Mouse (Mus musculus): ENCODE results near the gene Bbs10.

Bbs10 gene

GRCm38 (mm10) chr10:111327957-111328356 lies 29.5 kb downstream of the Bbs10 start:
- no peak for DNase-seq (ENCODE audit: low read depth)

- DNase-seq (ENCODE audit: low read depth), result no peak
Observed at GRCm38 (mm10) chr10:111329326-111329725, 30.8 kb downstream of the Bbs10 start.

- no peak for DNase-seq (ENCODE audit: low read depth)
Observed at GRCm38 (mm10) chr10:111334902-111335301, 36.4 kb downstream of the Bbs10 start.

GRCm38 (mm10) chr10:111335517-111336352 lies 37.3 kb downstream of the Bbs10 start:
- DNase-seq (ENCODE audit: low read depth), result no peak

DNA sequence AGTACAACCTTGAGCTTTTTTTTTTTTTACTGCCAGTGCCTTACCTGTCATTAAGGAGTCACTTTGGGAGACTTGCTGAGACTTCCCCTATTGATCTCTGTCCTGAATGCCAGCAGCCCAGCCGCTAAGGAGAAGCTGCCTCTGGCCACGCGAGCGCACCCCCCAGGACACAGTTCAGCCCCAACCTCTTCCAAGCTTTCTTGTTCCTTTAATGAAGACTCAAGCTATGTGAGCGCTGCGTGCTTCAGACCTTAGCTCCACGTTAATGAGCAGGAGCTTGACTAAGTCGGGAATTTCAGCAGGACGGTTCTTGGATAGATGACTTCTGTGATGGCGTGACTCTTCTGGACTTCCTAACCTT lies 37.9 kb downstream of the Bbs10 start:
- DNase-seq (ENCODE audit: low read depth), result no peak

DNA sequence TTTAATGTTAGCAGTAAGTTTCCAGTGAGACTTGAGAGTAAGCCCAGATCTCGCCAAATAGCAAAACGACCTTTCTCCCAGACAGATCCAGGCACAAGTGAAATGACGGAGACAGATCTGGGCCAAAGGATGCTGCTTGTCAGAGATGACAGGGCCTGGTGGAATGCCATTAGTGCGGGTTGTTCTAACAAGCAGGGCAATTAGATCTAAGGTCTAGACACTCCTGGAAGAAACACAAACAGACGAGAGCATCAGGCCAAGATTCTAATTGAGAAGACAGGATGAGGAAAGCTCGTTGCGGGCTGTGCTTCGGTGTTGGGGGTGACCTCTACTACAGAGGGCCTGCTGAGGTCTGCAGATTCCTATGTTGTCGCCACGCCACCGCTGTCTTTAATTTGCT lies 40.8 kb downstream of the Bbs10 start:
- no peak for DNase-seq (ENCODE audit: low read depth)

GRCm38 (mm10) chr10:111341761-111342160 lies 43.3 kb downstream of the Bbs10 start:
- no peak for DNase-seq (ENCODE audit: low read depth)

DNA sequence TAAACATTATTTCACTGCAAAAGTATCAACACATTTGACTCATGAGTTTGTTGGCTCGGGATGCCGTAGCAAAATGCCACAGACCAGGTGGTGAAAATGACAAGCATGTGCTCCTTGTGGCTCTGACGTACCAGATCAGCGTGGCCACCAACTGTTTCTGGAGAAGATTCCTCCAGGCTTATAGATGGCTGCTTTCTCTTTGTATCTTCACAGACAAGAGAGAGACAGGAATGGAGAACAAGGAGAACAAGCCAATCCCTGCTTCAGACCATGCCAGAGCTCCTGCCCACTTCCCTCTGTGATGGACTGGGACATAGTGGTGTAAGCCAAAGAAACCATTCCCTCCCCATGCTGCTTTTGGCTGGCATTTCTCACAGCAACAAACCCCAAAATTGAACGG lies 45.1 kb downstream of the Bbs10 start:
- DNase-seq (ENCODE audit: low read depth), result no peak

- DNase-seq (ENCODE audit: low read depth), result no peak
Observed at GRCm38 (mm10) chr10:111348263-111348662, 49.8 kb downstream of the Bbs10 start.

Measured in c-Kit-positive CD71-negative TER-119-negative erythroid progenitor cells, embryonic 14.5 days (primary cell).